Mouse (Mus musculus): Measurements from ENCODE around the gene Nfib. TPM values are rescaled to one million over a fixed set of nuclear protein-coding genes. Genes with fewer than 3 reads are reported as not detected.

The Nfib gene
- total RNA-seq, 2 experiments from 2014 or later = 119 to 122 TPM

DNA sequence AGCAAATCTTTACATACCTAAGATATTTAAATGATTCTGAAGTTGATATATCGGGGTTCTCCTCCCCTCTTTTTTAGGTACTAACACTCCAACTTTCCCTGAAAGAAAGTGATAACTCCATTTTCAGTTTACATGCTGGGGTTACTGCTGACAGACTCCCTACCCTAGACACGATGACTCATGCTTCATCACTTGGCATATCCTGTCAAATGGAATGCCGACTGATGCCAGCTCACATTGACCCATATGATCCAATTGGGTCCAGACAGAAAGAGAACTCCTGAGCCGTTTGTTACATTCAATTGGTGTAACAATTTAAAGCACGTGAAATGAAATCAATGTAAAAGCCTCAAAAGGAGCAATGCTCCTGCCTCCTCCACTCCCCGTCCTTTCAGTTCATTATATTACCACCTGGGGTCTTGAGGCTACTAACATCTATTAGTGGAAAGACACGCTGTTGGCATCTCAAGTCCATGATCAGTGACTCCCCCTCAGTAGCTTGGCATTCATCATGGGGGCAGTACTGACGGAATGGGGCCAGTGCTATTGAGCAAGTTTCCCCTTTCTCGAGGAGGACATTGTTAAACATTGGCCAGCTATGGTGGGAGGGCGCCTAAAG lies 155.7 kb downstream of the Nfib start:
- intact Hi-C loops (cut with DNase I) = loop anchor here (10.0 kb wide), 1 partner anchor 1375 kb away; no protein-coding TSS in a partner anchor
- no peak for DNase-seq (ENCODE audit: low spot score)

DNA sequence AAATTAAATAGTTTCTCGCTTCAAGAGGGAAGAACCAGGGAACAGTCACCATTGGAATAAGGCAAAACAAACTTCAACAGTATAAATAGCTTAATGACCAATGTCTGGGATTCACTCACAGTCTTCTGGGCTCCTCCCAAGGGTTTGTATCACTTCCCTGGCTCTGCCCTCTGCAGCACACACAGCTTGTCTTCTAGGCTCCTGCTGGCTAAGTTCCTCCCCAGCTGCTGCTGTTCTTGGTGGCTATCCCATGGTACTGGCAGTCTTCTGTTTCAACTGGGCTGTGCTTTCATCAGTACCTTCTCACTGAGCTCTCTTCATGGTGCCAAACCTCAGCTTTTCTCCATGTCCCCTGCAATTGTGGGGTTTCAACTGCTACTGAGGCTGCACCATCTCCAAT lies 157.3 kb downstream of the Nfib start:
- peak; percentile 49 for DNase-seq (ENCODE audit: low spot score)

DNA sequence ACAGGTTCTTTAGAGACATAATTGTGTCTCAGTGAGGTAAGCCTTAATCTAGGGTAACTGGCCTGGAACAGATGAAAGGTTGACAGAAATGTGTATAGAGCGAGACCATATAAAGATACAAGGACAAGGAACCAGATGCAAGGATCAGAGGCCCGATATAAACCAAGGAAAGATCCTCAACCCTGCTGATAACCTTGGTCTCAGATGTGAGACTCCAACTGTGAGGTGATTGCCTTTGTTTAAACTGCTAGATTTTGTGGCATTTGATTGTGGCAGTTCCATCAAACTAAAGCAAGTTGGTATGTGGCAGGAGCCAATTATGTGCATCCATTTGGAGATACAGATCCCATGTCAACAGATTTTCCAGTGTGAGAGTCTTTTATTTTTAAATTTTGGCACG lies 161.6 kb downstream of the Nfib start:
- intact Hi-C loops (cut with DNase I) = loop anchor here (2.0 to 10.0 kb wide), 3 partner anchors 407 to 1369 kb away; no protein-coding TSS in a partner anchor
- DNase-seq (ENCODE audit: low spot score) = no peak

More for the DNA sequence above, 157.3 kb downstream of the Nfib start:
- intact Hi-C loops (cut with DNase I) = loop anchor here (10.0 kb wide), 1 partner anchor 1373 kb away; no protein-coding TSS in a partner anchor

DNA sequence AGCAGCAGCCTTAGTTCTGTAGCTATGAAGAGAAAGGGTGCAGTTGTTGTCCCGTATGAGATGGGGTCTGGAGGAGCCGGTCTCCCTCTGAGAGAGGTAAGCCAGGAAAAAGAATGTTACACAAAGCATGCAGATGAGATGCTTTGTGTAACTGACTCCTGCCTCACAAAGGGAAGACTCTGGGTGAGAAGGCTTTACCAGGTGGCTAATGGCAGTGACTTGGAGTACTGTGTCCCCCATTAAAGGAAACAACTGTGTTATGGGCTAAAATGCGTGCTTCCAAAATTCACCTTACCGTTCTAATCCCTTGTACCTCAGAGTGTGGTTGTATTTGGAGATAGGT lies 162.2 kb downstream of the Nfib start:
- intact Hi-C loops (cut with DNase I) = loop anchor here (2.0 to 10.0 kb wide), 3 partner anchors 406 to 1369 kb away; no protein-coding TSS in a partner anchor
- DNase-seq (ENCODE audit: low spot score) = no peak

DNA sequence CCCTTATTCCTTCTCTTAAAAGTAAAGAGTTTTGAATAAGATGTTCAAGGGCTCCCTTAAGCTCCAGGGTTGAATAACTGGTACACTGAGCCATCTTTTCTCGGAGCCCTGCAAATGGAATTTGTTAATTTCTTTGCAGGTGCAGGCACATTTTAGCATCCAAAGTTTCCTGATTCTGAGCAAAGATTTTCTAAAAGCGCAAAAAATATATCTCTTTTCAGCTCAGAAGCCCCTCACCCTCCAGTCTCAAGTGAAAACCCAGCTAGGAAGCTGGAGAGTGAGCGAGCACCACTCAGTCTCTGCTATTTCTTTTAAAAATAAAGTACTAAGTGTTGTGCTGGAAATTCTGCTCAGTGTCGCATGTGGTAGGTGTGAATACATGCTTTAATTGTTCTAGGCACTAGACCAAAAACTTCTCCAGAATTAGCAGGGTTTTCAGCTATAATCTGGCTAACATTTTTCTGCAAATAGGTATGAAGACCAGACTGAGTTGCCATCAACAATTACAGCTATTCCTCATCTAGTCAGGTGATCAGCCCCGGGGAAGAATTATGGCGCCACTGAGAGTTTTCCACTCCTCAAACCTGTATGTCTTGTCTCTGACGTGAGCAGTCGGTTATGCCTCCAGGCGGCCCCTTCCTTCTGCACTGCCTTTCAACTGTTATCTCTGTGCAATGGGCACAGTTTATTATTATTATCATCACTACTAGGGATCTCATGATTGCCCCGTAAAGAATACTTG lies 162.7 kb downstream of the Nfib start:
- intact Hi-C loops (cut with DNase I) = loop anchor here (2.0 to 10.0 kb wide), 3 partner anchors 406 to 1368 kb away; no protein-coding TSS in a partner anchor
- DNase-seq (ENCODE audit: low spot score) = no peak

DNA sequence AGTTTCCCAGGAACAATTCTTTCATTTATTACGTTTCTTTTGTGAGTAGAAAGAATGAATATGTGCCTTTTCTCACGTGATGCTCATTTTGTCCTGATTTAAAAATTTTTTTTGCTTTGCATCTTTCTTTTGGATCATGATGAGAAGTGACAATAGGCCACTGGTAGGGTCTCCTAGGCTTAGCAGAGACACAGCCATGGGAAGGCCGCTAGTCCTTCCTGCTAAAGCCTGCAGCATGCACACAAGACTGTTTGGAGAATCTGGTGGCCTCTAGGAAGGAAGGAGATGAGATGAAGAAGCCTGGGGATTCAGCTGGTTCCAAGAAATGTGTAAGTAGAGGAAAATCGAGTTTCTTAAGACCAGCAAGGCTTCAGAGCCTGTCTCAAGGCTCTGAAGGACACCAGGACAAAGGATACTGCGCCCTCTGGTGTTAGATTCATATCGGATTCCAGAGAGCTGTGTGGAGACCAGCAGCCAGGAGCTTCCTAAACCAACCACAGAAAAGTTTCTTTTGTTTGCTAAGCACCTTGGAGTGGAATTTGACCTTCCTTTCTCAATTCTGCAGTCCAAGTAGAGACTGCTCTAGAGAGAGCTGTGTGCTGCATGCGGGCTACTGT lies 163.5 kb downstream of the Nfib start:
- DNase-seq (ENCODE audit: low spot score) = peak; percentile 40
- intact Hi-C loops (cut with DNase I) = loop anchor here (2.0 to 10.0 kb wide), 3 partner anchors 405 to 1367 kb away; no protein-coding TSS in a partner anchor

DNA sequence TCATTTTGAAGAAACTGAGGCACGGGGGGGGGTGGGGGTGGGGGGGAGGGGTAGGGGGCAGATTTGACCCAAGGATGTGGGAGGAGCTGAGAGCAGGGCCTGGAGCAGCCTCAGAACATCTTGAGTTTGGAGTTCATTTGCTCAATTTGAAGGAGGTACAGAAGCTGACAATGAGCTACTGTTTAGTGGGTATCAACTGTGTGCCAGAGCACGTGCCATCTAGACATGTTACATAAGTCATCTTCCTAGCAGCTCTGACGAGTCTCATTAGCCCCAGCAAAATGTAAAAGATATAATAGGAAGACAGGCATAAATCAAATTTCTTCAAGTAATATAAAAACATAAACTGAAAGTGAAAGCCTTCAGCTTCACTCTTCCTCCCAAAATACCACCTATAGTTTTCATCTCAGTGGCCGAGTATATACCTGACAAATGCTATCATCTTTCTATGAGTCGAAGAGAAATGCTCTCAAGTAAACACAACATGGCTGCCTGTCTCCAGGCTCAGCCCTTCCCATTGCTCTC lies 165.0 kb downstream of the Nfib start:
- no peak for DNase-seq (ENCODE audit: low spot score)
- intact Hi-C loops (cut with DNase I) = loop anchor here (5.0 to 10.0 kb wide), 2 partner anchors 403 to 1366 kb away; no protein-coding TSS in a partner anchor

DNA sequence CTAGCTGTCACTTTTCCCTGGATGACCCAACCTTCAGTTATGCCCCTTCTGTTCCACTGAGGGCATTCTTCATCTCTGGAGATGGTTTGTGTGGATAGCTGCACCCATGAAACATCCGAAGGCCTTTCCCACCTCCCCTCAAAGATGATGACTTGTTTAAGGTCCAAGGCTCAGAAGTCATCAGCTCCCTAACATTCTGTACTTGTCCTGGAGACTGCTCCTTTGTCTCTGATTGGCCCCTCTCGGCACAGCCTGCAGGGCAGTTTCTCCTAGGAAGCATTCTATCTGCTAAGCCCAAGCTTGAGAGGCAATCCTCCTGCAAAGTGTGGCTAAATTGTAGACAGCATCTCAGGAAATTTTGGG lies 165.5 kb downstream of the Nfib start:
- intact Hi-C loops (cut with DNase I) = loop anchor here (5.0 to 10.0 kb wide), 2 partner anchors 403 to 1365 kb away; no protein-coding TSS in a partner anchor
- DNase-seq (ENCODE audit: low spot score) = no peak

DNA sequence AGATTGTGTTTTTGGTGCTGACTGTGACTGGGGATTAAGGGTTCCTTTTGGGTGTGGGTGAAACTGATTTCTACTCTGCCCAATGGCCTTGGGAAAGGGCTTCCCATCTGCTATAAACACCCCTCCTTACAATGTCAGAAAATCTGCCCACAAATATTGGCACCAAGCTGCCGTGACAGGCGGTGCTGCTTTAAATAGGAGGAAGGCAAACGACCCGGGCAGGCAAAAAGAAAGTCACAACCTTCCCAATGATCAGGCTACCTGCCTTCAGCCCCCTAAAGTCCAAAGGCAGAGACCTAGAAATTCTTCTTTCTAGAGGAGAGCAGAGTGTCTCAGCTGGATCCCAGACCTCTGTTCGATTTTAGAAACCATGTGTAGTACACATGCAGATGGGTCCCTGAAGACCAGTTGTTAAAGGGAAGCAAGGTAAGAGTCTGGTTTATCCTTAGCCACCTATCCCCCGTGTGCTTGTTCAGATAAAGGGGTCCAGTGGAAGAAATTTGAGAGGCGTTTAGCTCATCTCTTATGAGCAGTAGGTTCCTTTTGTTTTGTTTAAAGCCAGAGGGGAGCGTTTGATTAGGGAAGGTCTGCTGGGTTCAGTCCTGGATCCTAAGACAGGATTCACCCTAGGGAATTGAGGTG lies 166.0 kb downstream of the Nfib start:
- intact Hi-C loops (cut with DNase I) = loop anchor here (5.0 to 10.0 kb wide), 3 partner anchors 37 to 1365 kb away; no protein-coding TSS in a partner anchor
- no peak for DNase-seq (ENCODE audit: low spot score)

DNA sequence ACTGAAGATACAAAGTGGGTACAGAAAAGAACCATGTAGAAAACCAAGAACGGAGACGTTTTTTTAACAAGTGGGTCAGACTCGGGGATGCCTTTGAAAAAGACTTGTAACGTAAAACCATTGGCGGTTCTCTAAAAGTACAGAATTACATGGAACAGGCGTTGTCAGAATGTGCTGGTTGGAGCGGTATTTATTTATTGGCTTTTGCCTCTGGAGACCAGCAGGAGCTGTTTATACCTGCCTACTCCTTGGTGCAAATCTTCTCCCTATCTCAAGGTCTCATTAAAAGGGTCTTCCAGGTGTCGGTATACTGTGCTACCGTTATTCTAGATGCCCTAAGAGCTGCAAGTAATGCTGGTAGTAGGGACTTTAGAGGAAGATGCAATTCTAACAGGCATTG lies 166.7 kb downstream of the Nfib start:
- no peak for DNase-seq (ENCODE audit: low spot score)
- intact Hi-C loops (cut with DNase I) = loop anchor here (5.0 kb wide), 1 partner anchor 37 kb away; no protein-coding TSS in a partner anchor

DNA sequence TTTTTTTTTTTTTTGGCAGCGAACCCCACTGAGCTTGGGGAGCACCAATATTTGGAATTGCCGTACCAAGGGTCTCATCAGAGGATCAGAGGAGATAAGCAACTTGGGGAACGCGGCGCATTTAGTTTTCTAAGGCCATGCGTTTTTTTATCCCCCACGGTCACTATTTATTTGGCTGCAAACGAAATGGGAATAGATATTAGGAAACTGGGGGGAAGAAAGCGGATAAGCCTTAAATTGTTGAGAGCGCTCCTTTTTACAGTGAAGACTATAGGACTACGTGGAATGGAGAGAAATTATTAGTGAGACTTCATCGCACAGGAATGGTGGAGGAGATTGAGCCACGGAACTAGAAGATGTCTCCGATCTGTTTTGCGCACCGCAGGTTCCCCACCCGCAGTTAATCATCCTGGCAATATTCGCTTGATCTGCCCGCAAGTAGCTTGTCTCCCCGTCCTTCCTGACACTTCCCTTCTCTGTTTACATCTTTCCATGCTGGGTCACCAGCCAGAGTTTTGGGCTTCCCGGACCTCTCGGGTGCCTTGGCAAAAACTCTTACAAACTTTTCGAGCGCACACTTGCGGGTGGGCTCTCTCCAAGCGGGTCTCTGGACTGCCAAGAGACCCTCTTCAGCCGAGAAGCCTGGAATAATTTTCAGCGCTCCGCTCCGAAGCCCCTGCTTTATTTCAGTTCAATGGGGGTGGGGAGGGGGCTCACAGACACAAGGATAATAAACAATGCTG lies 167.3 kb downstream of the Nfib start:
- intact Hi-C loops (cut with DNase I) = loop anchor here (5.0 kb wide), 1 partner anchor 36 kb away; no protein-coding TSS in a partner anchor
- DNase-seq (ENCODE audit: low spot score) = no peak

DNA sequence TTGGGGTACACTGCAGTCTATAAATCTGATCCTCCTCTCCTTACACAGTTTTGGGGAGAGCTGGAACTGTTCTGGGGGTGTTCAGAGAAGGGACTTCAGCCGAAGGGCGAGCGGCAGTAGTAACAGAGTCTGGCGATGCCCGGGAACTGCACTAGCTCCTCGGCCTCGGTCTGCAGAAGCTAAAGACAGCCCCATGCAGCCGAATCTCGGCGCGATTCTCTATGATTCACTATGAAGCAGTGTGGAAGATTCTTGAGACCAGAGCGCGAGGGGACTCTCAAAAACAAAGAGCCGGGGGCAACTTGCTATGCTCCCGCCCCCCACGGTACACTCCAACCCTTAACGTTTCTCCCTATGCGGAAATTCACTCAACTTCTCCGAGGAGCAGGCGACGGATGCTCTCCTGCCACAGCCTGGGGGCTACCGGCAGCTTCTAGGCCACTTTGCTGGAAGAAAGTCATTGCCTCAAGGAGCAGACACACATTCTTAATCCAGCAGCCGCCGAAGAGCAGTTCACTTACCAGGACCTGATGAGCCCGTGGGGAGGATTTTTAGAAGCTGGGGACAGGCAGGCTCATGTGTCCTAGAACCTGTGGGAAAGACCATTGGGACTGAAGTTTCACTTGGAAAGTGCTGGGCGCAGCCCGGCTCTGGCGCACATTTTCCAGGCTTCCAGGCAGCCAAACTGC lies 168.1 kb downstream of the Nfib start:
- intact Hi-C loops (cut with DNase I) = loop anchor here (2.0 to 5.0 kb wide), 2 partner anchors 27 to 35 kb away; no protein-coding TSS in a partner anchor
- DNase-seq (ENCODE audit: low spot score) = no peak

DNA sequence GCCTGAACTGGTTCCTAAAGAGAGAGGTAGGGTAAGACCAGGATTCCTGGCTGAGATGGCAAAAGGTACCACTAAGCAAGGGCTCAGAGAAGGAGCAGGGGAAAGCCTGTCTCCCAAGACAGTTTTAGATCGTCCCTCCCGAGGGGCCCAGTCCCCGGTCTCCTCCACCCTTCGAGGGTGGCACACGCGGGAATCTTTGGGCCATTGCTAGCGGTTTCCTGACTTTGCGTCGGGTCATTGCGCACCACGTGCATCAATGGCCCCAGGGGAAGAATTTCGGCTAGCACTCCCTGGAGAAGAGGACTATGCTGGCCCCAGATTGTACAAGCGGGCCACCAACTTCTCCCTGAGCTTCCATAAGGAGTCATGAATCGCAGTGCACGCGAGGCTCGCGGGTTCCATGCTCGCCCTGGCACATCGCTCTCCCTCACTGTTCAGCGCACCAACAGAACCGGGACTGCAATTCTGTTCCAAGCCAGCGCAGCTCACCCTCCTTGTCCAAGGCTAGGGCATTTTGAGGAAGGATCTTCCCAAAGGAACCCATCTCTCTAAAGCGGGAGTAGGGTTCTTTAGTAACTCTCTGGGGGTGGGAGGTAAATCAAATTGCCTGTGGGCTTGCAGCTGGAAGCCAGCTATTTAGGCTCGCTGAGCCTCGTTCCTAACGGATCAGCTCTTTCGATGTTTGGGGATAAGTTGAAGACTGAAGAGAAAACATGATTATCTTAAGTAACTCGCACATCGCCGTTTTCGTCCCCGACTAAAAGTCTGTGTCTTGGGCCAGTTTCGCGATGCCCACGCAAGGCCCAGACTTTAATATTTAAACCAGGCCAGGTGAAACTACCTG lies 168.9 kb downstream of the Nfib start:
- intact Hi-C loops (cut with DNase I) = loop anchor here (2.0 to 5.0 kb wide), 2 partner anchors 26 to 34 kb away; no protein-coding TSS in a partner anchor

DNA sequence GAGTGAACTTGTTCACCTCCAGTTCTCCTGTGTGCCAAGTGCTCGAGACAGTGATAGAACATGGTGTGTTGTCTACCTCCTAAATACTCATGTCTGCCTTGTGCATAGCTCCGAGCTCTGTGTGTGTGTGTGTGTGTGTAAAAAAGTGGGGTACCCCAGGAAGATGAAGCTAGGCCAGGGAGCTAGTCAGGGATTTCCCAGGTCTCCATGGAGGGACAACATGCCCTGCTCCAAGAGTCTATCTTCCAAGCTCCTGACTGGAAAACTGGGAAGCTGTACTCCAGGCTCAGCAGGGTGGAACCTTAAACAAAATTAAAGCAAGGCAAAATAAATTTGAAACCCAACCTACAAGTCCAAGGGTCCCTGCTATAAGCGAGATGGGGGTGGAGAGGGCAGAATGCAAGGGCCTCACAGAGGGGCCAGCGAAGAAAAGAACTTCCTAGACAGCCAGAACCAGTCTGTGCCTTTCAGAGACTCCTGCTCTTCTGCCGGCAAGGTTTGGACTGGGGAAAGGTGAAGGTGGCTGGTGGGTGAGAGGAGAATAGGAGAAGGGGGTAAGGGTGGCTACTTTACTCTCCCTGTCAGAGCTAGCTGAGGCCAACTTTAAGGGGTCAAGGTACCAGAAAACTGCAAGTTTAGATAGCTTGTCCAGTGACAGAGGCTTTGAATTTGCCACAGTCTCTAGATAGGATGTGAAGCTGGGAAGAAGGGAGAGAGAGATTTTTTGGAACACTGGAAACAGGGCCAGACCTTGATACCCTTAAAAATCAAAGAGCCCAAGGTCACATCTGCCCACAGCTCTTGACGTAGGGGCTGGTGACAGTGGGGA lies 169.7 kb downstream of the Nfib start:
- intact Hi-C loops (cut with DNase I) = loop anchor here (2.0 to 5.0 kb wide), 2 partner anchors 25 to 34 kb away; no protein-coding TSS in a partner anchor
- no peak for DNase-seq (ENCODE audit: low spot score)

More for the DNA sequence above, 168.9 kb downstream of the Nfib start:
- DNase-seq (ENCODE audit: low spot score) = no peak

DNA sequence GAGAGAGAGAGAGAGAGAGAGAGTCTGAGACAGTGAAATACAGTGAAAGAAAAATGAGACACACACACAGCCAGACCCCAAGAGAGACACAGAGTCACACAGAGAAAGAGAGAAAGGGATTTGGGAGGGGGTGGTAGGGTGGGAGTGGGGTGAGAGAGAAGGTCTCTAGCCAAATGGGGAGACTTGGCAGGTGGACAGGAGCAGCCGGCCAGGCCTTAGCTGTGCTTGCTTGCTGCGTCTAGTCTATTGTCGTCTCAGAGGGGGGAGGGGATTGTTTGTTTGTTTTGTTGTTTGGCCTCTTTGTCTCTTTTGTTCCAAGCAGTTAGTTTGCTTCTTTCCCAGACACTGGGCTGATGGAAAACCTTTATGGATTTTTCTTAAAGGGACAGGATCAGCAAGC lies 172.3 kb downstream of the Nfib start:
- DNase-seq (ENCODE audit: low spot score) = no peak
- intact Hi-C loops (cut with DNase I) = no loop called here

DNA sequence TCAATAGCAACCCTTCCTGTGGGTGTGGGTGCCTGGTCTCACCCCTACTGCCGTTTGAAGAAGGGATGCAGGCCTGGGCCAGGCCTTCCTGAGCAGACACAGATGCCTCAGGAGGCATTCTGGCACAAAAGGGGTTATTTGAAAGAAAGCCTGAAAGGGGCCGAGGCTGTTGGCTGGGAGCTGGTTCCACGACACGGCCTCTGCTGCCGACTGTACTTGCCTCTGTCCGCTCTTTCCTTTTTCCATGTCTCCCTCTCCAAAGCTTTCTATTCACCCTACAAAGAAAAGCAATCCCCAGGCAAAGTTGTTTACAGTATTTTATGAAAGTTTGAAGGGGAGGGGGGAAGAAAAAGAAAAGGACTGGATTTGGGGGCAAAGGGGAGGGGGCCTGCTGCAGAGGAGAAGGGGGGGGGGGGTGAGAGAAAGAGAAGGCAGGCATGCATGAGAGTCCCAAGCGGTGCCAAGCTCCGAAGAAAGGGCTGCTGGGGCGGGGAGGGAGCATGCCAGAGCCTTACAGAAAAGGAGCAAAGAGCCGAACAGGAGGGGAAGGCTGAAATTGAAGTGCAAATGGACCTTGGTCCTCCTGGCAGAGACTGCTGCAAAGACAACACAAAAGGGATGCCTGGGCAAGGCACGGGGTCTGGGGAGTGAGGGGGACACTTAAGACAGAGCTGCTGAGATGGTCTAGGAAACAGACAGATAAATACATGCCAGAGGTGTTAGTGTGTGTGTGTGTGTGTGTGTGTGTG lies 172.9 kb downstream of the Nfib start:
- intact Hi-C loops (cut with DNase I) = no loop called here
- no peak for DNase-seq (ENCODE audit: low spot score)
